Mouse (Mus musculus) testis, adult 2 months (tissue): ENCODE results near the gene Ablim1.

ENCODE experiments used
- CTCF ChIP-seq: fragments of 200-500 bp; IDR thresholded peaks from 2 replicates; pipeline ENCODE4 v1.5.1; 2012; ENCODE audit warnings: low read depth, mild to moderate bottlenecking, inconsistent platforms, low read length, moderate library complexity; ENCODE audit not compliant: control insufficient read depth, insufficient read depth, insufficient replicate concordance
- POLR2A ChIP-seq: fragments of 200-500 bp; IDR thresholded peaks from 2 replicates; pipeline ENCODE4 v1.6.1; 2012; ENCODE audit warnings: low read depth, mild to moderate bottlenecking, inconsistent platforms, low read length, moderate library complexity; ENCODE audit not compliant: control insufficient read depth

GRCm38 (mm10) chr19:57360341-57361130 lies 45.8 kb upstream of the Ablim1 start, which contains the start of gene Fam160b1:
- TF ChIP-seq CTCF (peak; percentile 74; the same call in 1 of the 2 replicates), POLR2A (peak; percentile 74)
